Mouse (Mus musculus) frontal cortex, postnatal 14 days (tissue): ENCODE data around the gene Fam83b.

Experiments used
- DNase-seq, 2 experiments: peaks; one replicate each; pipeline ENCODE4 v3.0.0; 2022; ENCODE audit warnings: low spot score in 2 of 2

Gene Fam83b

DNA sequence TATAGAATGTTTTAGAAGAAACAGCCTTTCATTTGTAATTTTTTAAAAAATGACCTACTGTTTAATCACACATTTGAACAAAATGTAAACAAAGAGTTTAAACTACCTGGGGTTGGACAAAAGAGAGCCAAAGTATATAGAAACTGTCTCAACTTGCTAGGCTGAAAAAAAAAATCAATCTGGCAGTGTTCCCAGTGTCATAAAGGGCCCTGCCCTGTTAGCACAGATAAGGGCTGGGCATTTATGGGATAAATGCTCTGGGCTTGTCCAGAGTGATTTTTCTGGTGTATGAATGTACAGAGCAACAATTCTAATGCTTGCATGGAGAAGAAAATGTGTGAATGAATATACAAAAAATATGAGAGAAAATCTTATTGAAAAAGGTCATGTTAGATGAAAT lies 43.8 kb downstream of the Fam83b start:
- no peak for DNase-seq

DNA sequence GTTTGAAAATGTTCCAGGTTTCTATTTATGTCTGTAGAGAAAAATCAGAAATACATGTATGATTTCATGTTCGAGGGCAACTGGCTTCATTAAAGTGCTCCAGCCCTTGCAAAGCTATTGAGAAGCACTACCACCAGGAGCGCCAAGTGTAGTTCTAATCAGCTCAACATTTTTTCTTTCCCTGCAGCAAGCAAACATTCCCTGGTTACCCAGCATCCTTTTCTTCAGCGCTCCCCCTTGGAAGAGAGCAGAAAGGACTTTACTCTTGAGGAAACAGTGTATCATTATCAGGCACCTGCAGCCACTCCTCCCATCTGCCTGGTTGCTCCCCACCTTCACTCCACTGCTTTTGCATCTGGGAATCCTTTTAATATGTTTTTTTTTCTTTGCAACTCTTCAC lies 45.3 kb downstream of the Fam83b start:
- no peak for DNase-seq

DNA sequence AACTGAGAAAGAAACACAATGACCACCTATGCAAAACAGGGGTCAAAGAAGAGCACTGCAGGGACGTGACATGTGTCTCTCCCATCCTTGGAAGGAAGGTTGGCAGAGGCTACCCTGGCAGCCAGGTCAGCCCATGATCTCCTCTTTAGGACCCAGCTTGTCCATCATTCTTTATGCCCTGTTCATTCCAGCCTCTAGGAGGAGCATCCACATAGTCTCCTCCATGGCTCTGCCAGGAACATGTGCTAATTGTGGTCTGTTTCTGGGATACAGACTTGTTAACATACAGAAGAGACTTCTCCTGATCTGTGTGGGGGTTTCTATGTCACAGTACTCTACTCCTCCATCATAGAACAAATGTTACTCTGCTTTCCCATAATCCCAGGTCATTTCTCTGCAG lies 48.3 kb downstream of the Fam83b start:
- DNase-seq: no peak

DNA sequence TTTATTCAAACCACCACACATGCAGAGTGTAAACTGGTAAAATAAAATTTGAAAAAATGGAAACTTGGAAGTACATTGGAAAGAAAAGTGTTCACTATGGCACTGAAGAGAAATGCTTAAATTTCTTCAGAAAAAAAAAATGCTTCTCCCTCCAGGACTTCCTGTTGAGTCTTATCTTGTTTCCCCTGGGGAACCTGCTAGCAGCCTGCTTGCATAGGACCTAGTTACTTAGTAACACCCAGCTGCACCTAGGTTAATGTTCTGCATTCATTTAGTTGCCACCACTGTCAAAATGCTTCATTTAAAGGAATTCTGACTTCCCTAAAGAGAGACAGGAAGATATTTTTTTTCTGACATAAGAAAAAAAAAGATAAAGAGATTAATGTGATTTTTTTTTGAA lies 61.3 kb downstream of the Fam83b start:
- DNase-seq: no peak

DNA sequence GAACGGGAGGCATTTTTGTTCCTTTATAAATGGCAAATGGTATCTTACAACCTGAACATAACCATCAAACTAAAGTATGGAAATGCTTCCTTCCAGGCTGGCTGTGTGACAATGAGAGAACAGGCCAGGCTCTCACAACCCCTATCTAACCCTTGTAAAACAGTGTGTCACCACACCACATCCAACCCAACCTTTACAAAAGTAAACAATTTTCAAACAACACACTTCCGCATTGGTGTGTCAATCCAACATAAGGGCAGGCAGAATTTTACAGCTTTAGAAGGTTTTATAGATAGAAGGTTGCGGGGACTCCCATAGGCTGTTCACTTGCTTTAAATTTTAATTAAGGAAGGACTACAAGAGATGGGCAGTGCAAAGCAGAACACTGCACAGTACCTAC lies 77.2 kb downstream of the Fam83b start:
- no peak for DNase-seq

DNA sequence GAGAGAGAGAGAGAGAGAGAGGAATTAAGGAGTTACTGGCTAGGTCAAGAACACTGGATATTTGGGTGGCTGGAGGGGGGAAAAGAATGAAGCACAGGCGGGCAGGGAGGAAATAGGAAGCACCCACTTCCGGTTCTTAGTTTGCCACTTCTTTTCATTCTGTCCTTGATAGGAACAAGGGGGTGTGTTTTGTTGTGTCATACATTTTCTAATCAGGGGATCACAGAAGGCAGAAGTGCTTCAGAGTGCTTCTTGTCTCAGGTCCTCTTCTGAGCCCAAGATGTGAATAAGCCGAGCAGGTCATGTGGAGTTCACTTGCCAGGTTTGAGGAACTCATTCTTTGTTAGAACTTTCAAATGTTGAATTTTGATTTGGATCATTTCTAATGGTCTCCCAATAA lies 86.8 kb downstream of the Fam83b start:
- DNase-seq: no peak

DNA sequence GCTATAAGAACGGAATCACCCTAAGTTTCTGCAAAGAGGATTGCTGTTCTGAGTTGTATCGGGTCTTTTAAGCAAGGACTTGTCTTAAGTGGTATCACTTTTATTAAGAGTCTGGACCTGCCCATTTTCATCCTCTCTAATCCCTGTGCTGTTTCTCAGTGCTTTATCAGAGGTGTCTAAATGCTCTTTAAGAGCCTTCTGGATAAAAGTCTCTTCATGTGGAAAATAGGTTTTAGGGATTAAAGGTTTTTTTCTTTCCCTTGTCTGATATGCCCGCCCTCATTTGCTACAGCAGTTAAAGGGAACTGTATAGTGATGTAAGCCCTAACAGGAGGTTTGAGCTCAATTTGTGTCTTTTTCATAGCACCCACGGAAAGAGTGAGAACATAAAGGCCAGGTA lies 97.4 kb downstream of the Fam83b start:
- DNase-seq: no peak

DNA sequence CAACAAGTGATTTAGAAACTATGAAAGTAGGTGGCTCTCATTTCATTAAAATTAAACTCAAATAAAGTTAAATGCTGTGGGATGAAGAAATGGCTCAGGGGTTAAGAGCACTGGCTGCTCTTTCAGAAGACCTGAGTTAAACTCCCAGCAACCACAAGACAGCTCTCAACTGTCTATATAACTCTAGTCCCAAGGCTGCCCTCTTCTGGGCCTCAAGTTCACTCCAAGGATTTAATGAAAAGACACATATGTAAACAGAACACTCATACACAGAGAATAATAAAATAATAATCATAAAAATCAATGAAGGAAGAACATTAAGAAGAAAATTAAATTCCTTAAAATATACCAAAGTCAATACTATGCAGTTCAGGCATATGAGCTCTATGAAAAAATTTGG lies 105.4 kb downstream of the Fam83b start:
- no peak for DNase-seq

DNA sequence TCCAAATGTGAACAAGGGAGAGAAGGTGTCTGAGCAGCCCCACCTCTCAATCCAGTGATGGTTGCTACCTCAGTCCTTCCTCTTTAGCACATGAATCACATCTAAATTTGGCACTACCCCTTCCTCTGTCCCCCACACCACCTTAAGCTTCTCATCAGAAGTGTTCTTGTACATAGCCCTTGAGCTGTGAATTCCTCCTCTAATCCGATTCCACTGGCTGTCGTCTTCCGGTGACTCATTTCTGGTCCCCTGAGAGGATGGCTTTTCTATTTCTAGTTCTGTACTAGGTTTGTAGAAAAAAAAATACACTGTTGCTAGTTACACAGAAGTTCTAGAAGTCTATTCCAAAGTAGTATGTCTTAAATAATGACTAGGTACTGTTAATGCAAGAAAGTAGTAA lies 111.2 kb downstream of the Fam83b start:
- DNase-seq: no peak
